In the genomic region with DNA sequence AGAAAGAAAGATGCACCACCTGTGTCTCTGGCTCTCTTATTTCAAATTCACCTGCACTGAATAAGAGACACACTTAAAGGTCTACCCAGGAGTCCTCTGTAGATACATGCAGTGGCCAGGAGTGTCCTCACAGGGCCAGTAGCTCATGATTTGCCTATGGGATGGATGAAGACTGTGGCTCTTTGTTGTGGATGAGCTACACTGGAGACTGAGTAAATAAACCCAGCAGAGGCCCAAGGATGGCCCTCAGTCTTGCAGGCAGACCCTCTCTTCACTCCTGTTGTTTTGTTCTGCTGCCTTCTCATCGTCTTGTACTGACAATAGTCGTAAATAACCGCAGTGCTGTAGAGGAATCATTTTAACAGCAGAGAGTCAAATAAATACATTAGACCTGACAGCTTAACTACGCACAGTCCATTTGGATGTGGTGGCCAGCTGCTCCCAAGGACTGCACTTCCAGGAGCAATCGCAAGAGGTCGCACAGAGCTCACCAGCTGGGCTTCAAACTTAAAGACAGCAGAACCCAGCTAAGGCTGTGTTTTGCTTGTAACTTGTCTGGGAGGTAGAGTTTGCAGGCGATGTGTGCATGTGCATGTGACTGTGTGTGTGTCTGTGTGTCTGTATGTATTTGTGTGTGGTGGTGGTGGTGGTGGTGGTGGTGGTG, we compare ENCODE assay signal across 8 mouse cellular contexts.
DNase-seq lines count a peak whose midpoint lies in the region; ATAC-seq and TF ChIP-seq lines count a peak whose summit lies in the region.

No protein-coding gene starts in this region.

- H3K4me3 ChIP-seq in C2C12 (ENCODE audit: insufficient read depth, poor library complexity, severe bottlenecking): no peak overlapping the region
- H3K4me3 ChIP-seq in bone marrow macrophage, adult 2 months (ENCODE audit: insufficient read depth, low read length): no peak overlapping the region
- no peak overlapping the region for H3K4me3 ChIP-seq in embryonic fibroblast, embryonic 13.5 days (ENCODE audit: insufficient read depth, low read length)
- H3K4me3 ChIP-seq in liver, embryonic 13.5 days (replicated peaks): no peak overlapping the region
- H3K4me3 ChIP-seq in neural tube, embryonic 14.5 days (ENCODE audit: low read depth, low read length): no peak overlapping the region

- no peak for TF ChIP-seq POLR2A in bone marrow macrophage, adult 2 months (IDR thresholded peaks at IDR 0.05; ENCODE audit: borderline replicate concordance, low read depth, low read length)
- no peak for TF ChIP-seq POLR2A in embryonic fibroblast, embryonic 13.5 days (IDR thresholded peaks at IDR 0.05; ENCODE audit: low read depth, low read length)

- no peak for ATAC-seq in liver, embryonic 13.5 days (ENCODE audit: low read depth)
- peak; percentile 70 for ATAC-seq in neural tube, embryonic 14.5 days (ENCODE audit: low read depth)

- intact Hi-C loops in heart, postnatal 10 days (cut with DNase I): loop anchor here (5.0 kb wide), 2 partner anchors 251 to 919 kb away; partner anchors contain the start of gene Plxna2

- H3K79me2 ChIP-seq in C2C12 (ENCODE audit: control insufficient read depth, insufficient read depth): no peaks in the 10 kb centered on the region

- TF ChIP-seq CTCF in C2C12 (IDR thresholded peaks at IDR 0.05; ENCODE audit: control insufficient read depth, insufficient read depth, insufficient read length): peak; percentile 59
- TF ChIP-seq CTCF in bone marrow macrophage, adult 2 months (IDR thresholded peaks at IDR 0.05; ENCODE audit: low read depth, low read length): peak; percentile 64
- peak; percentile 88 for TF ChIP-seq CTCF in embryonic fibroblast, embryonic 13.5 days (IDR thresholded peaks at IDR 0.05; ENCODE audit: borderline replicate concordance, insufficient read depth, low read length)

- peak; percentile 75 to 86 for DNase-seq in heart, postnatal 10 days
- DNase-seq in kidney, postnatal 25 days: peak; percentile 60 to 81
- DNase-seq in liver, embryonic 13.5 days: peak; percentile 11
- DNase-seq in thymus, postnatal 0 days (ENCODE audit: low spot score): peak; percentile 51

- H3K27ac ChIP-seq in bone marrow macrophage, adult 2 months (ENCODE audit: insufficient read depth, low read depth, low read length): no peak overlapping the region
- H3K27ac ChIP-seq in embryonic fibroblast, embryonic 13.5 days (ENCODE audit: insufficient read depth, low read length): no peak overlapping the region
- no peak overlapping the region for H3K27ac ChIP-seq in liver, embryonic 13.5 days
- peak overlapping the region; percentile 70; the same call in 1 of the 2 replicates for H3K27ac ChIP-seq in neural tube, embryonic 14.5 days (ENCODE audit: low read depth, low read length)

- no peaks in the 10 kb centered on the region for H3K79me3 ChIP-seq in C2C12 (ENCODE audit: low read depth)

- H3K36me3 ChIP-seq in C2C12 (ENCODE audit: control insufficient read depth, insufficient read depth): no peaks in the 10 kb centered on the region
- no peaks in the 10 kb centered on the region for H3K36me3 ChIP-seq in liver, embryonic 13.5 days
- no peaks in the 10 kb centered on the region for H3K36me3 ChIP-seq in neural tube, embryonic 14.5 days (ENCODE audit: control insufficient read depth, insufficient read depth, low read length)

- no peaks in the 10 kb centered on the region for H3K9me3 ChIP-seq in liver, embryonic 13.5 days (replicated peaks)
- H3K9me3 ChIP-seq in neural tube, embryonic 14.5 days (ENCODE audit: control insufficient read depth, low read length): no peaks in the 10 kb centered on the region

- H3K9ac ChIP-seq in liver, embryonic 13.5 days: no peak overlapping the region
- no peak overlapping the region for H3K9ac ChIP-seq in neural tube, embryonic 14.5 days (replicated peaks; ENCODE audit: low read depth, low read length)

- no peaks in the 10 kb centered on the region for H3K4me1 ChIP-seq in bone marrow macrophage, adult 2 months (ENCODE audit: control insufficient read depth, insufficient read depth, low read length)
- H3K4me1 ChIP-seq in embryonic fibroblast, embryonic 13.5 days (ENCODE audit: control insufficient read depth, insufficient read depth, low read length): no peaks in the 10 kb centered on the region
- no peaks in the 10 kb centered on the region for H3K4me1 ChIP-seq in liver, embryonic 13.5 days (replicated peaks)
- H3K4me1 ChIP-seq in neural tube, embryonic 14.5 days (ENCODE audit: control insufficient read depth, insufficient read depth, low read length): peaks cover 13% of the 10 kb centered on the region

- H3K4me2 ChIP-seq in liver, embryonic 13.5 days: no peak overlapping the region
- H3K4me2 ChIP-seq in neural tube, embryonic 14.5 days (ENCODE audit: low read depth, low read length): no peak overlapping the region

- H3ac ChIP-seq in C2C12 (ENCODE audit: control insufficient read depth, insufficient read length, low read depth): no peak overlapping the region

- 17% methylated on average over 7 of the region's 7 CpGs for WGBS in liver, embryonic 13.5 days (ENCODE audit: insufficient replicate concordance)
- under 1% methylated on average over 7 of the region's 7 CpGs for WGBS in neural tube, embryonic 14.5 days

- H3K27me3 ChIP-seq in C2C12 (ENCODE audit: control insufficient read depth, insufficient read depth, insufficient read length): no peaks in the 10 kb centered on the region
- no peaks in the 10 kb centered on the region for H3K27me3 ChIP-seq in liver, embryonic 13.5 days
- no peaks in the 10 kb centered on the region for H3K27me3 ChIP-seq in neural tube, embryonic 14.5 days (ENCODE audit: control insufficient read depth, insufficient read depth, low read length)

TF ChIP-seq in C2C12, 6 proteins besides CTCF, POLR2A, EP300 and RAD21:
- no peak for TF ChIP-seq MYOG (IDR thresholded peaks at IDR 0.05; ENCODE audit: control insufficient read depth, extremely low read depth, insufficient read length)
- TF ChIP-seq CEBPB (IDR thresholded peaks at IDR 0.05; ENCODE audit: low read depth): no peak
- no peak for TF ChIP-seq MYOD1 (IDR thresholded peaks at IDR 0.05; ENCODE audit: control insufficient read depth, insufficient read length, low read depth)
- no peak for TF ChIP-seq FOSL1 (IDR thresholded peaks at IDR 0.05; ENCODE audit: insufficient read depth, low read length, poor library complexity, severe bottlenecking)
- TF ChIP-seq MAX (IDR thresholded peaks at IDR 0.05): no peak
- no peak for TF ChIP-seq USF1 (IDR thresholded peaks at IDR 0.05; ENCODE audit: low read depth)

Comparison
In these comparisons a context has a peak if more than half of its experiments do, and no peak if none do; other contexts are left out.
1. DNase-seq: peak in every context shown above with its lines; median percentile 80 in heart, postnatal 10 days; 70 in kidney, postnatal 25 days; 51 in thymus, postnatal 0 days; 11 in liver, embryonic 13.5 days.